Mouse (Mus musculus) myocyte (in vitro differentiated cells): ENCODE results near the gene Wdr63.

ENCODE experiments used
- CEBPB ChIP-seq: IDR thresholded peaks from 2 replicates; pipeline ENCODE4 v1.6.1; 2011; ENCODE audit warnings: mild to moderate bottlenecking, moderate library complexity; ENCODE audit not compliant: poor library complexity, insufficient read depth, severe bottlenecking
- MYOD1 ChIP-seq, 3 experiments: IDR thresholded peaks; one replicate each; pipeline ENCODE4 v1.6.1; 2011; ENCODE audit warnings: control low read depth in 2 of 3, low read depth in 2 of 3, mild to moderate bottlenecking in 2 of 3, moderate library complexity in 1 of 3; ENCODE audit not compliant: insufficient read length in 2 of 3, control insufficient read depth in 1 of 3
- MYOG ChIP-seq, 3 experiments: IDR thresholded peaks; one replicate each; pipeline ENCODE4 v1.6.1; 2011; ENCODE audit warnings: control low read depth in 2 of 3, low read depth in 2 of 3, mild to moderate bottlenecking in 2 of 3; ENCODE audit not compliant: insufficient read length in 2 of 3, control insufficient read depth in 1 of 3, insufficient read depth in 1 of 3
- POLR2A ChIP-seq: IDR thresholded peaks from one replicate; pipeline ENCODE4 v1.6.1; 2011; ENCODE audit warnings: low read depth, mild to moderate bottlenecking, control low read depth, moderate library complexity; ENCODE audit not compliant: insufficient read length
- POLR2AphosphoS2 ChIP-seq: IDR thresholded peaks from one replicate; pipeline ENCODE4 v1.6.1; 2011; ENCODE audit warnings: low read depth, control low read depth; ENCODE audit not compliant: insufficient read length
- TCF12 ChIP-seq: IDR thresholded peaks from one replicate; pipeline ENCODE4 v1.6.1; 2011; ENCODE audit warnings: mild to moderate bottlenecking, control low read depth; ENCODE audit not compliant: poor library complexity, insufficient read depth, severe bottlenecking
- TCF3 ChIP-seq: IDR thresholded peaks from one replicate; pipeline ENCODE4 v1.6.1; 2011; ENCODE audit warnings: low read depth, control low read depth; ENCODE audit not compliant: insufficient read length
- USF1 ChIP-seq: IDR thresholded peaks from one replicate; pipeline ENCODE4 v1.6.1; 2011; ENCODE audit warnings: low read depth, mild to moderate bottlenecking, control low read depth, moderate library complexity

- no peak for TF ChIP-seq POLR2A
- TF ChIP-seq TCF12: no peak
- no peak for TF ChIP-seq CEBPB
- no peak for TF ChIP-seq USF1
- TF ChIP-seq MYOD1 (IDR thresholded peaks at IDR 0.05; ENCODE audit: control insufficient read depth in 1 of 3, insufficient read length in 2 of 3, low read depth in 2 of 3): no peak
- no peak for TF ChIP-seq TCF3
- no peak for TF ChIP-seq MYOG (IDR thresholded peaks at IDR 0.05; ENCODE audit: control insufficient read depth in 1 of 3, insufficient read depth in 1 of 3, insufficient read length in 2 of 3, low read depth in 2 of 3)
- no peak for TF ChIP-seq POLR2AphosphoS2
Measured at GRCm38 (mm10) chr3:146029234-146029633, 78.7 kb downstream of the Wdr63 start.
